Mouse (Mus musculus) forebrain, embryonic 12.5 days (tissue): ENCODE measurements around the gene Cnot8. TPM values are rescaled to one million over a fixed set of nuclear protein-coding genes. Genes with fewer than 3 reads are reported as not detected.
A peak's percentile ranks its signal among the peaks of the same experiment; 100 is the strongest.

Source experiments
- ATAC-seq: fragments of 200-750 bp; cut with Nextera tagmentation; 2 replicates; pipeline ENCODE4 v1.8.0; 2017; ENCODE audit warnings: moderate TSS enrichment; ENCODE audit not compliant: low FRiP score
- H3K27ac ChIP-seq: fragments of 300-500 bp; sonication (generic); 2 replicates; pipeline ENCODE4 v1.5.1; 2016; ENCODE audit warnings: mild to moderate bottlenecking
- H3K27me3 ChIP-seq: fragments of 300-500 bp; sonication (generic); 2 replicates; pipeline ENCODE4 v1.6.1; 2016; ENCODE audit warnings: mild to moderate bottlenecking
- H3K36me3 ChIP-seq: fragments of 300-500 bp; sonication (generic); replicated peaks from 2 replicates; pipeline ENCODE4 v1.6.1; 2016; ENCODE audit warnings: mild to moderate bottlenecking
- H3K4me1 ChIP-seq: fragments of 300-500 bp; sonication (generic); 2 replicates; pipeline ENCODE4 v1.6.1; 2016
- H3K4me2 ChIP-seq: fragments of 300-500 bp; sonication (generic); 2 replicates; pipeline ENCODE4 v1.6.1; 2016; ENCODE audit warnings: mild to moderate bottlenecking, moderate library complexity
- H3K4me3 ChIP-seq: fragments of 300-500 bp; sonication (generic); replicated peaks from 2 replicates; pipeline ENCODE4 v1.5.1; 2016; ENCODE audit warnings: mild to moderate bottlenecking
- H3K9ac ChIP-seq: fragments of 300-500 bp; sonication (generic); 2 replicates; pipeline ENCODE4 v1.6.1; 2016; ENCODE audit warnings: mild to moderate bottlenecking
- H3K9me3 ChIP-seq: fragments of 300-500 bp; sonication (generic); 2 replicates; pipeline ENCODE4 v1.6.1; 2016
- WGBS: fragments of 180-500 bp; shearing (Covaris S2); methylation state at CpG from one replicate; pipeline ENCODE4 v1.1.7; 2016; 5-methylcytosine and 5-hydroxymethylcytosine counted together
- polyA plus RNA-seq: library from polyadenylated mRNA; unstranded; fragments of >200 nt; fragmentation: Nextera tagmentation; extraction: Ambion mirVana; gene quantifications from 2 replicates; pipeline ENCODE4 v1.2.1, GENCODE M21; 2016

The Cnot8 gene
- polyA plus RNA-seq, 1 experiment from 2014 or later, result 112 TPM

DNA sequence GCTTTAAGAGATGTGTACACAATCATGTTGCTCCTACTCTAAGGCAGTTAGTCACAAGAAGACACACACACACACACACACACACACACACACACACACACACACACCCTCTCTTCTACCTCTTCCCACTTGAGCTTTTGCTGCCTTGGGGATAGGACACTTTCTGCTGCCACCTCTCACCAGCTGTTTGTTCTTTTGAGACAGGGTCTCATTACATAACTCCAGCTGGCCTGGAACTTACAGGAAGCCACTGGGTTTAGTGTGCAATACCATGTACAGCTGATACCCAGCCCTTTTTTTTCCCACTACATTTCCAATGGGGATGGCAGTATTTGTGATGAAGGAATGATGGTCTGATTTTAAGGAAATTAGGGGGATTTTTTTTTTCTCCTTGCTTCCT is 31.3 kb downstream of the Cnot8 start:
- H3K4me2 ChIP-seq, result no peak overlapping the region
- no peak overlapping the region for H3K27ac ChIP-seq
- no peak overlapping the region for H3K9ac ChIP-seq
- no peaks in the 10 kb centered on the region for H3K27me3 ChIP-seq
- H3K9me3 ChIP-seq, result no peaks in the 10 kb centered on the region
- ATAC-seq, result no peak
- H3K36me3 ChIP-seq, result peaks cover 88% of the 10 kb centered on the region
- H3K4me1 ChIP-seq, result no peaks in the 10 kb centered on the region
- no peak overlapping the region for H3K4me3 ChIP-seq

DNA sequence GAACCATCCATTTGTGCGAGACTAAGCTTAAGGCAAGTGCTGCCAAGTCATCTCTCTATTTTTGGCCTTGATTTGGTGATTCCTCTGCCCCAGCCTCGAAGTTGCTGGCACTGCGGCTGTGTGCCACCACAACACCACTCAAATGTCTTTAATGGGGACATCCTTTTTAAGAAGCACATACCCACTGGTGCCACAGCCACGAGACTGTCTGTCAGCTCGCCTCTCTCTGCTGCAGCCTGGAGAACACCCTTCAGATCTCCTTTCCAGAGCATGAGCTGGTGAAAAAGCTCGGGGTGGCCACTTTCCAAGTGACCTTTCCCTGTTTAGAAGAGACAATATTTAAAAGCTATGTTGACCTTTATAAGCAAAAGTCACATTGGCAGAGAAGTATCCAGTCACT is 32.7 kb downstream of the Cnot8 start:
- Histone ChIP-seq H3K27me3 (no peaks in the 10 kb centered on the region), H3K27ac (no peak overlapping the region), H3K9me3 (no peaks in the 10 kb centered on the region), H3K4me3 (no peak overlapping the region), H3K36me3 (peaks cover 88% of the 10 kb centered on the region), H3K9ac (no peak overlapping the region), H3K4me2 (no peak overlapping the region), H3K4me1 (no peaks in the 10 kb centered on the region)
- ATAC-seq, result no peak
- WGBS, result 90% methylated on average over 6 of the region's 6 CpGs

DNA sequence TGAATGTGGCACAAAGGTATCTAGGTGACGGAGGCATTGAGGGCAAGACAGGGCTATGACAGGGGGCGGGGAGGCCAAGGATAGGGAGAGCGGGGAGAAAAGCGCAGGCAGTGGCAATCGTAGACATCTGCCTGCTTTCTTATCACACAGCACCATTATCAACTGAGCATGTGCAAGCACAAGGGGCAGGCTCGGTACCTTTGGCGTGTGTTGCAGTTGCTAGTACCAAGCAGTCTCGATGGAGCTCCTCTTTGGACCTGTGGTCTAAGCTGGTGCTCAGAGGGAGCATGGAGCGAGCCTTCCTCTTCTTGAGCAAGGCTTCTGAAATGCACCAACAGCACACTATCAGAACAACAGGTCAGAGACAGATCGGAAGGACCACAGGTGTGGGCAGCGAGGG is 34.9 kb downstream of the Cnot8 start:
- ATAC-seq, result no peak
- 86% methylated on average over 11 of the region's 11 CpGs for WGBS
- peaks cover 82% of the 10 kb centered on the region for H3K36me3 ChIP-seq
- H3K9ac ChIP-seq, result no peak overlapping the region
- no peaks in the 10 kb centered on the region for H3K4me1 ChIP-seq
- no peak overlapping the region for H3K4me3 ChIP-seq
- H3K4me2 ChIP-seq, result no peak overlapping the region
- H3K27me3 ChIP-seq, result no peaks in the 10 kb centered on the region
- no peak overlapping the region for H3K27ac ChIP-seq
- no peaks in the 10 kb centered on the region for H3K9me3 ChIP-seq

DNA sequence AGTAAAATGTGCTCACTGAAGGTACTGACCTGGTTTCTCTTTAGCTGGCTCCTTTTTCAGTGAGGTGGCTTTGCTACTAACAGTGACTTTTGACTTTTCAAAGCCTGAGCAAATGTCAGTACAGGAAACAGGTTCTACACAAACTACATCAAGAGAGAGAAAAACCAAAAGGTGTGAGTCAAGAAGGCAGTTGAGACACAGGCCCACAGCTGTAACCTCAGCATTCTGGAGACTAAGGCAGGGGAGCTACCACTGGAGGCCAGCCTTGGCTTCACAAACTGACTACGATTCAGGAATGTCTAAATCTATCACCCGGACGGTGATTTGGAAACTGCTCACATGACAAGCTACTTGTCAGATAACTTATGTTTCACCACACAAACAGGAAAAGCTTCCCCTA is 35.5 kb downstream of the Cnot8 start:
- no peak overlapping the region for H3K9ac ChIP-seq
- no peak for ATAC-seq
- no peaks in the 10 kb centered on the region for H3K4me1 ChIP-seq
- H3K36me3 ChIP-seq, result peaks cover 82% of the 10 kb centered on the region
- no peak overlapping the region for H3K4me3 ChIP-seq
- no peak overlapping the region for H3K27ac ChIP-seq
- no peak overlapping the region for H3K4me2 ChIP-seq
- no peaks in the 10 kb centered on the region for H3K27me3 ChIP-seq
- H3K9me3 ChIP-seq, result no peaks in the 10 kb centered on the region
- WGBS, result 91% methylated on average over 3 of the region's 3 CpGs

DNA sequence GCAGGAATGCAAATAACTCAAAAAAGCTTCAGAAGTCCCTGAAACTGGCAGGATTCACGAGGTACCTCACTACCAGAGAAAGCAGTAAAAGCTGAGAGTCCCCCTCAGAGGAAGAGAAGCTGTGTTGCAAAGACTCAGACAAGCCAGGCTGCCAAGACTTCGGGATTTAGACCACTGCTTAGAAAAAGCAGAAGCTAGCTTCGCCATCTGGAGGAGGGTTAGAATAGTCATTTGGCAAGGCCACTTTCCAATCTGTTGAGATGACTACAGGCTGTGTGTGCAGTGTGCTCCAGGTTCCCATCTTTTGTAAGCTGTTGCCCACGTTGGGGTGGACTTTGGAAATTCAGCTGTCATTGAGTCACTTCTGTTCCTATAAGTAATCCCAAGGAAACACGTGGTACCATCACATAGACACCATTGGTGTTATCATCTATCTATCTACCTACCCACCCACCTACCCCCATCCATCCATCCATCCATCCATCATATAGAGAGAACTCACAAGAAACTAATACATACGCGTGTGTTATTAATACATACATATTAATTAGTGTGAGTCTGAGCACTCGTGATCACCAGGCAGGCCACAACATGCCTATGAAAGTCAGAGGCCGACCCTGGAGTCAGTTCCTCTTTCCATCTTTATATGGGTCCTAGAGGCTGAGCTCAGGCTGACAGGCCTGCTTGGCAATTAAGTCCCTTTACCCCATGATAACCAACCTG is 39.9 kb downstream of the Cnot8 start:
- WGBS, result 93% methylated on average over 9 of the region's 9 CpGs
- ATAC-seq, result no peak
- no peak overlapping the region for H3K9ac ChIP-seq
- H3K36me3 ChIP-seq, result peaks cover 90% of the 10 kb centered on the region
- no peak overlapping the region for H3K27ac ChIP-seq
- H3K4me2 ChIP-seq, result no peak overlapping the region
- H3K4me3 ChIP-seq, result no peak overlapping the region
- no peaks in the 10 kb centered on the region for H3K4me1 ChIP-seq
- no peaks in the 10 kb centered on the region for H3K9me3 ChIP-seq
- no peaks in the 10 kb centered on the region for H3K27me3 ChIP-seq

DNA sequence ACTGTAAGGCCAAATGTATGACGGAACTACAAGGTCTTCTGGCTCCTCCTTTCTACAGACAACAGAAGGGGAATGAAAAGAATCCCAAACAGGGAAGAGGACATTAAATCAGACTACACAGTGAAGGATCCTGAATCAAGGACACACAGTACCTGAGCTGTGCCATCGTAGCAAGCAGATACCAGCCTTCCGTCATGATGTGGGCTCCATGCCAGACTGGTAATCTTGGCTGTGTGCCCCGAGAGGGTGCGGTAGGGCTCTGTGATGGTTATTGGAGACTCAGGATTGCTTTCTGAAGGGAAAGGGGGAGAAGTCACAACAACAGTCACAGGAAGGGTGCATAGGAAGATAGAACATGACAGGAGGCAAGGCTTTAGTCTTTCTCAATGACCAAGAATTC is 42.3 kb downstream of the Cnot8 start:
- Histone ChIP-seq H3K9me3 (no peaks in the 10 kb centered on the region), H3K9ac (no peak overlapping the region), H3K4me3 (no peak overlapping the region), H3K36me3 (peaks cover 86% of the 10 kb centered on the region), H3K27ac (no peak overlapping the region), H3K27me3 (no peaks in the 10 kb centered on the region), H3K4me2 (no peak overlapping the region), H3K4me1 (no peaks in the 10 kb centered on the region)
- no peak for ATAC-seq
- WGBS, result 90% methylated on average over 5 of the region's 5 CpGs

DNA sequence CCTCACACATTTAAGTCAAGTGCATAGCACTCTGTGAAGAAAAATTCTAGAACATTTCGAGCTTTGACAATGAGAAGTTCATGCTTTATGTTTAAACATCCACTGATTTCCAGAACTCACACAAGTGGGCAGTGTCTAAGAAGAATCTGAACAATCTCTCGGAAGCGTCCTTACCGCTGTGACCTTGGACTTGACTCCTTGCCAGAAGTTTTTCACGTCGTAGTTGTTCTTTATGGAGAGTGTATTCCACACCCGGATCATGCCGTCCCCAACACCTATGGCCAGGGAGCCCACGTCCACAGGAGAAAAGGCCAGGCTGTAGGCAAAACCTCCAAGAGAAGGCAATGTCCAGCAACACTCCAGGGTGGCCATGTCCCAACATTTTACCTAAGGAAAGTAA is 51.5 kb downstream of the Cnot8 start:
- 93% methylated on average over 9 of the region's 9 CpGs for WGBS
- H3K9me3 ChIP-seq, result no peaks in the 10 kb centered on the region
- no peak for ATAC-seq
- H3K4me1 ChIP-seq, result no peaks in the 10 kb centered on the region
- H3K4me3 ChIP-seq, result no peak overlapping the region
- no peaks in the 10 kb centered on the region for H3K27me3 ChIP-seq
- H3K36me3 ChIP-seq, result peaks cover 75% of the 10 kb centered on the region
- no peak overlapping the region for H3K9ac ChIP-seq
- no peak overlapping the region for H3K27ac ChIP-seq
- H3K4me2 ChIP-seq, result no peak overlapping the region

DNA sequence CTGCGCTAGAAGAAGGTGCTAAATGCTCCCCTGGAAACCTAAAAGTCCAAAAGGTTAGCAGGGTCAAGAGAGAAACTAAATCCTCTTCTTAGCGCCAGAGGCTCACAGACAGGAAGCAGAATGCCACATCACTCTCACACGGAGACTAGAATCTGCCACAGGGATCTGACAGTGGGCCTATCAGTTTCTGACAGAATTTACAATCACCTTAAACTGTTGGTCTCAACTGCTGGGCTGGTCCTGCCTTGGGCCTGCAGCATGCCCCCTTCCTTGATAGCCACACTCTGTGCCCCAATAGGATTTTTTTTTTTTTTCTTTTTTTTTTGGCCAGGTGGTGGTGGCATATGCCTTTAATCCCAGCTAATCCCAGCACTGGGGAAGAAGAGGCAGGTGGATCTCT is 52.9 kb downstream of the Cnot8 start:
- Histone ChIP-seq H3K27ac (no peak overlapping the region), H3K27me3 (no peaks in the 10 kb centered on the region), H3K36me3 (peaks cover 75% of the 10 kb centered on the region), H3K9me3 (no peaks in the 10 kb centered on the region), H3K4me2 (no peak overlapping the region), H3K4me3 (no peak overlapping the region), H3K4me1 (no peaks in the 10 kb centered on the region), H3K9ac (no peak overlapping the region)
- ATAC-seq, result no peak
- WGBS, result 91% methylated on average over 3 of the region's 3 CpGs

DNA sequence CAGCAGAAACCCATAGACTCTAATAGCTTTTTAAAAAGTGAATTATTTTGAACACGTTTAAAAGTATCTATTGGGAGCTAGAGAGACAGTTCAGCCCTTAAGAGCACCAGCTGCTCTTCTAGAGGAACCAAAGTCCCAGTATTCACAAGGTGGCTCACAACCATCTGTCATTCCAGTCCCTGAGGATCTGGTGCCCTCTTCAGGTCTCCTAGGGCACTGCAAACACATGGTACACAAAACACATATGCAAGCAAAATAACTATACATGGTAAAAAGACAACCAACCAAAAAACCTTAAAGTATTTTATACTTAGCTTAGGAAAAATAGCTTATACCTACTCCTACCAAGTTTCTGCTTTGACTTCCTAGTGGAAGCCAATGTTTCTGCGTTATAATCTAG is 61.1 kb downstream of the Cnot8 start:
- peaks cover 10% of the 10 kb centered on the region for H3K4me1 ChIP-seq
- H3K27me3 ChIP-seq, result no peaks in the 10 kb centered on the region
- no peak overlapping the region for H3K4me3 ChIP-seq
- no peak overlapping the region for H3K4me2 ChIP-seq
- H3K27ac ChIP-seq, result no peak overlapping the region
- 90% methylated on average over 2 of the region's 2 CpGs for WGBS
- H3K9me3 ChIP-seq, result 0 out of 2 replicates have a peak, but pooled peaks cover 3% of the 10 kb centered on the region
- no peak overlapping the region for H3K9ac ChIP-seq
- ATAC-seq, result no peak
- H3K36me3 ChIP-seq, result peaks cover 60% of the 10 kb centered on the region

DNA sequence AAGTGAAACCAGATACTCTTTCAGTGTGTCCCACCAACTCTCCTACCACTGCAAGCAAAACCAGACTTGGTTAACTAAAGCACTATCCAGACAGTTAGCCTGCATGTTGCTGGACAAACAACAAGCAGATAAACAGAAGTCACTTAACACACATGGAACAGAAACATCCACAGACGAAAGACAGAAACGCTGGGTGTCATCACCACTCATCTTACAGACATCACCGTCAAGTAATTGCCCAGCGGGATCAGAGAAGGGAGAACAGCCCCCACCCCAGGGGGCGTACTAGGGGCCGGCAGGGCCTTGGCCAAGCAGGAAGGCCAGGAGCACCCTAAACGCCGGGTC is 63.8 kb downstream of the Cnot8 start:
- Histone ChIP-seq H3K27ac (peak overlapping the region; percentile 66), H3K4me2 (peak overlapping the region; percentile 80), H3K9me3 (0 out of 2 replicates have a peak, but pooled peaks cover 3% of the 10 kb centered on the region), H3K4me1 (peaks cover 22% of the 10 kb centered on the region), H3K27me3 (no peaks in the 10 kb centered on the region), H3K9ac (peak overlapping the region; percentile 82), H3K4me3 (peak overlapping the region; percentile 93), H3K36me3 (peaks cover 36% of the 10 kb centered on the region)
- no peak; the same call in 1 of the 2 replicates for ATAC-seq
- WGBS, result 0% methylated on average over 8 of the region's 8 CpGs

Other genes with a start within 250 kb of the Cnot8 start
- 16.0 and 17.9 TPM in 2 replicates for gene Larp1, start 95.1 kb upstream of the Cnot8 start, polyA plus RNA-seq
- not detected in 2 replicates for gene Gm12248, start 11.0 kb upstream of the Cnot8 start, polyA plus RNA-seq
- 20.2 and 23.5 TPM in 2 replicates for gene Gemin5, start 64.4 kb downstream of the Cnot8 start, polyA plus RNA-seq
- gene Mrpl22, start 67.5 kb downstream of the Cnot8 start, polyA plus RNA-seq, result 108 and 113 TPM in 2 replicates
- gene Igtp, start 95.4 kb downstream of the Cnot8 start, polyA plus RNA-seq, result 1.6 and 1.9 TPM in 2 replicates
- 0.51 and 0.63 TPM in 2 replicates for gene Irgm2, start 95.5 kb downstream of the Cnot8 start, polyA plus RNA-seq
- gene 4930438A08Rik, start 170.6 kb downstream of the Cnot8 start, polyA plus RNA-seq, result not detected in 2 replicates
- gene Zfp692, start 202.9 kb downstream of the Cnot8 start, polyA plus RNA-seq, result 29.3 and 30.1 TPM in 2 replicates
- gene Zfp672, start 226.2 kb downstream of the Cnot8 start, polyA plus RNA-seq, result 37.7 and 40.4 TPM in 2 replicates
- 45.2 and 51.0 TPM in 2 replicates for gene Sh3bp5l, start 226.6 kb downstream of the Cnot8 start, polyA plus RNA-seq